Mouse (Mus musculus): ENCODE results near the gene Wfdc2.

DNA sequence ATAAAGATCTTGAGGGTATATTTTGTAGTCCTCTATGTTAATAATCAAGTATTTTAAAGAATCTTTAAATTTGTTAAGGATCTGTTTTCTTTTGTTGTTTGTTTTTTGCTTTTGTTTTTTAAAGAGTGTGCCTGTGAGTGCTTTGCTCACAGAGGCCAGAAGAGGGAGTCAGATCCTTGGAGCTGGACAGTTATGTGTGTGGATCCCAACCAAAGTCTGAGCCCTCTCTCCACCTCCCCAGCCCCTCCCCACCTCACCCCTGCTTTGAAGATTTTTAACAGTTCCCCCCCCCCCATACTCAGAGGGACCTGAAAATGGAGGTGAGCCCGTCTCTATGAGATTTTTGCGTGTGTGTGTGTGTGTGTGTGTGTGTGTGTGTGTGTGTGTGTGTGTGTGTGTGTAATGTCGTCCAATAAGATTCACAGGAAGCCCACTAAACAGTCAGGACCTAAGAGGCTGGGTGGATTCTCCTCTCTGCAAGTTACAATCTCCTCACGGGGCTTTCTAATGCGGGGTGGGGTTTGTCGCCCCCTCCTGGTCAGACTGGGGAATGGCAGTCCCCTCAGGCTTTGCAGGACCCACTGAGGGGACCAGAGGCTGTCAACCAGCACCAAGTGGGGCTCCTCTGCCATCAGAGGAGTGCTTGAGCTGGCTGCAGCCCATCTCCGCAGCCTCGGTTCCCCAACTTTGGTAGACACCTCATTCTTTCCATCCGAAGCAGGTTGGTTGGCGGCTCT, 44.6 kb upstream of the Wfdc2 start:
- TF ChIP-seq CTCF (IDR thresholded peaks at IDR 0.05; ENCODE audit: insufficient read depth, low read length): peak; percentile 78
- no peak for TF ChIP-seq POLR2A (IDR thresholded peaks at IDR 0.05; ENCODE audit: borderline replicate concordance, extremely low read depth, low read depth, low read length)

Data from lung, adult 2 months (tissue).